Mouse (Mus musculus): ENCODE results near the gene Plxna1.
A peak's percentile ranks its signal among the peaks of the same experiment; 100 is the strongest.

Gene Plxna1

GRCm38 (mm10) chr6:89362281-89363106, at the start of gene Plxna1:
TSS of gene Plxna1 (minus strand) at chr6:89362620.
- no peak for DNase-seq (ENCODE audit: low read depth)

- no peak for DNase-seq (ENCODE audit: low read depth)
Measured at GRCm38 (mm10) chr6:89409041-89409440, 46.6 kb upstream of the Plxna1 start.

- no peak for DNase-seq (ENCODE audit: low read depth)
Measured at GRCm38 (mm10) chr6:89408259-89408658, 45.8 kb upstream of the Plxna1 start.

- DNase-seq (ENCODE audit: low read depth), result no peak
Measured at GRCm38 (mm10) chr6:89407247-89407889, 44.9 kb upstream of the Plxna1 start.

- no peak for DNase-seq (ENCODE audit: low read depth)
Measured at GRCm38 (mm10) chr6:89404964-89405363, 42.5 kb upstream of the Plxna1 start.

GRCm38 (mm10) chr6:89403257-89404225, 41.1 kb upstream of the Plxna1 start:
- no peak for DNase-seq (ENCODE audit: low read depth)

- DNase-seq (ENCODE audit: low read depth), result no peak
Measured at GRCm38 (mm10) chr6:89402406-89402805, 40.0 kb upstream of the Plxna1 start.

GRCm38 (mm10) chr6:89399564-89399963, 37.1 kb upstream of the Plxna1 start:
- DNase-seq (ENCODE audit: low read depth), result no peak

GRCm38 (mm10) chr6:89397919-89398318, 35.5 kb upstream of the Plxna1 start:
- DNase-seq (ENCODE audit: low read depth), result peak; percentile 20

GRCm38 (mm10) chr6:89393820-89394219, 31.4 kb upstream of the Plxna1 start:
- no peak for DNase-seq (ENCODE audit: low read depth)

GRCm38 (mm10) chr6:89392213-89392612, 29.8 kb upstream of the Plxna1 start:
- no peak for DNase-seq (ENCODE audit: low read depth)

GRCm38 (mm10) chr6:89389771-89390170, 27.4 kb upstream of the Plxna1 start:
- DNase-seq (ENCODE audit: low read depth), result no peak

GRCm38 (mm10) chr6:89386956-89387355, 24.5 kb upstream of the Plxna1 start:
- no peak for DNase-seq (ENCODE audit: low read depth)

- no peak for DNase-seq (ENCODE audit: low read depth)
Measured at GRCm38 (mm10) chr6:89384699-89385098, 22.3 kb upstream of the Plxna1 start.

GRCm38 (mm10) chr6:89381851-89382250, 19.4 kb upstream of the Plxna1 start:
- DNase-seq (ENCODE audit: low read depth), result no peak

GRCm38 (mm10) chr6:89381172-89381571, 18.8 kb upstream of the Plxna1 start:
- no peak for DNase-seq (ENCODE audit: low read depth)

GRCm38 (mm10) chr6:89380751-89381150, 18.3 kb upstream of the Plxna1 start:
- no peak for DNase-seq (ENCODE audit: low read depth)

- DNase-seq (ENCODE audit: low read depth), result no peak
Measured at GRCm38 (mm10) chr6:89378264-89378663, 15.8 kb upstream of the Plxna1 start.

- DNase-seq (ENCODE audit: low read depth), result no peak
Measured at GRCm38 (mm10) chr6:89368812-89369211, 6.4 kb upstream of the Plxna1 start.

- no peak for DNase-seq (ENCODE audit: low read depth)
Measured at GRCm38 (mm10) chr6:89364342-89364741, 1.9 kb upstream of the Plxna1 start.

GRCm38 (mm10) chr6:89363107-89363451, 659 bp upstream of the Plxna1 start:
- DNase-seq (ENCODE audit: low read depth), result no peak

Data from c-Kit-positive CD71-negative TER-119-negative erythroid progenitor cells, embryonic 14.5 days (primary cell).